Mouse (Mus musculus): ENCODE measurements around the gene Ppp3ca. TPM values are rescaled to one million over a fixed set of nuclear protein-coding genes. Genes with fewer than 3 reads are reported as not detected.
A peak's percentile ranks its signal among the peaks of the same experiment; 100 is the strongest.

Ppp3ca gene
- total RNA-seq, 1 experiment from 2014 or later: 61.6 TPM

DNA sequence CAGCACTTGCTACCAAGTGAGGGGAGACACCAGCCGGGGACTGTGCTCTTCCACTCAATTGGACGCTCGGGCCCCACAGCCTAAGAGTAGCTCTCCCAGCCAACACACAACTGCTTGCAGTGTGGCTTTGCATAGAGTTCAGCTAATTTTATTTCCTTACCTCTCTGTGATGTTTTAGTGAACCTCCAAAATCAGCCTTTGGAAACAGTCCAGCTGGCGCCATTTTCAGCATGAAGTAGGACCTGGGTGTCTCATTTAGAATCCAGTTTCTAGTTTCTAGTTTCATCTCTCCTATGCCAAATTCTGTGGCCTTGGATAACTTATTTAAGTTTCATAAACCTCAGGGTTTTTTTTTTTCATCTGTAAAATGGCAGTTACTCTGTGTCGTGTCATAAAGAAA, 296.9 kb downstream of the Ppp3ca start:
- ATAC-seq (replicated peaks in 1 of 2; ENCODE audit: insufficient read depth in 1 of 2, low FRiP score in 2 of 2, low TSS enrichment in 1 of 2, low read depth in 1 of 2, poor library complexity in 2 of 2, severe bottlenecking in 2 of 2): no peak

DNA sequence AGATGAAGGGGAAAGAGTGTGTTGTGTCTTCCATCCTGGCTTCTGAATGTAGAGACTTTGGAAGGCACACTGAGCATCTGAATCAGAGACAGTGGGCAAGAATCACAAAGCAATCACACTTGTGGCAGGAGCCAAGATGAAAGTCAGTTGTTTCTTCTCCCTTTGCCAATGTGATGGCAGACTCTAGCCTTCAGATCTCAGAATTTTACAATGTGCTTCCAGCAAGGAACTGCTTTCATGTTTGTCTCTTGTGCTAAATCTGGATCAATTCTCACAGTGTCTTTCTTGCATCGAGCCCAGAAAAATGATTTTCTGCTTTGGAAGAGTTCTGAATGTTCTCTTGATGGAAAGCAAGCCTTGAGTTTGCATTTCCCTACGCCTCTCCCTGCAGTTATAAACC, 297.6 kb downstream of the Ppp3ca start:
- no peak for ATAC-seq (replicated peaks in 1 of 2; ENCODE audit: insufficient read depth in 1 of 2, low FRiP score in 2 of 2, low TSS enrichment in 1 of 2, low read depth in 1 of 2, poor library complexity in 2 of 2, severe bottlenecking in 2 of 2)

DNA sequence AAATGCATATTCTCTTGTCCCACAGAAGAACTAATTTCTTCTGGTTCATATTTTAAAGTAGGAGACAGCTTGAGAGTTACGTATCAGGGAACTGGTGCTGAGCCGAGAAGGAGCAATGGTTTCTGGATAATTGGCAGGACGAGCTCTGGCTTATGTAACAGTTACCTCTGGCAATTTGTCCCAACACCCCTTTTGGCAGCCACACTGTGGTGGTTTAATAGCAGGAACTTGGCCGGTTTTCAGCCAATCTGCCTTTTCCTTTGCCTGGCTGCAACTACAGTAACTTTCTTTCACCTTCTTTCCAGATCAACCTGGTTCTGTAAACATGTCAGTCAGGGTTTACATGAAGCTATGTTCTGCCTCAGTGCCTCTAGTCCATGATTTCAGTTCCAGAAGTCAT, 299.9 kb downstream of the Ppp3ca start:
- peak in 1 of 2 experiments; percentile 32; a peak in 1 of 4 replicates for ATAC-seq (replicated peaks in 1 of 2; ENCODE audit: insufficient read depth in 1 of 2, low FRiP score in 2 of 2, low TSS enrichment in 1 of 2, low read depth in 1 of 2, poor library complexity in 2 of 2, severe bottlenecking in 2 of 2)

DNA sequence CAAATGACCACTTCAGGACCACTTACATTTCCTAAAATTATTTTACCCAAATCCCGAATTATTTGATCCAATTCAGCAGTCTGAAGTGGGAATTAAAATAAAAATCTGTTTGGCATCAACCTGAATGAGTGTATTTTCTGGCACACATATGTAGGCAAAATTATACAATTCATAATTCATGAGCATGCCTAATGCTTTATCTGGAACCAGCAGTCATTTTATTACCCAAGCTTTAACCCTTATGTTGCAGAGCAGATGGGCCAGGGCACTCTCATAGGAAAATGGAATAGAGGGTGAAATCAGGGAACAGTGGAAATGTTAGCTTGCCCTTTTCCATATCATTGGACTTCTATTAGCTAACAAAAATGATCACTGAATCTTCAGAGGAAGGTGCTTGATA, 307.9 kb downstream of the Ppp3ca start:
- no peak for ATAC-seq (replicated peaks in 1 of 2; ENCODE audit: insufficient read depth in 1 of 2, low FRiP score in 2 of 2, low TSS enrichment in 1 of 2, low read depth in 1 of 2, poor library complexity in 2 of 2, severe bottlenecking in 2 of 2)

DNA sequence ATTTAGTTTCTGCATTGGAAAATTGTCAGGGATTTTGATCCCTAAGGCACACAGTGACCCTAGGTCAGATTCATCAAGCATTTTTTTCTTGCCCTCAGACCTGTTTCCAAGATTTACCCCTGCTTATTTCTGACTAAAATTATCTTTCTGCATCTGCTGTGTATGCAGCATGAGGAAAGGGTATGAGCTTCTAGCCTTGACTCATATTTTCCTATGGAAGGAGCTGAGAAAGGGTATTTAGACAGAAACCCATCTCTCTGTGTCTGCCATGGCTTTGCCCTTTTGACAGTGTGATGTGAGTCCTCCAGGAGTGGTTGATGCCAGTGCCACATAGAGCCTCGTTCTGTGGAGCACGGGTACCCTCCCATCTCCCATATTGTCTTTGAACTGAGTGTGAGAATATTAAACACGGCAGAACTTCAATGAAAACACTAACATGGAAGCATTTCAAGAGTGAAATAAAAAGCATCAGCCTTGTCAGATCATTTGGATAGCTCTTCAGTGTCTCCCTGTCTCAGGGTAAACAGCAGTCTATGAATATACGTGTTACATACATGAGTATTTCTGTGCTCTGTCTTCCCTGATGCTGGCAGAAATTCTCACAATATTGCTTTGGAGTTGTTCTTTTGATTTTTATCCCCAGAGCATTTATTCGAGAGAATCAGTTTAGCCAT, 311.1 kb downstream of the Ppp3ca start:
- ATAC-seq (replicated peaks in 1 of 2; ENCODE audit: insufficient read depth in 1 of 2, low FRiP score in 2 of 2, low TSS enrichment in 1 of 2, low read depth in 1 of 2, poor library complexity in 2 of 2, severe bottlenecking in 2 of 2): no peak

DNA sequence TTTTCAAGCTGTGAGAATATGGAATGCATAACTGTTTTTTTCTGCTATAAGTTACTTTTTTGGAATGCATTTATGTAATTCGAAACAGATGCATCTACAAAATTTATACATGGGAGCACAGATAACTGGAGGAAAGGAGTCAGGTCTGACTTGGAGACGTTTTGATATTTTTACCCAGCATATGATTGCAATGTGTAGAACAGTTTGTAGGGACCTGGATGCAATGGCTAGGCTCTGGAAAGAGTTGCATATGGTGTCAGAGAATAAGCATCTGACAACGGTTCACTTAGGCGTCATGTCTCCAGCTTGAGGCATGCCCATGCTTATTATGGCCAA, 311.6 kb downstream of the Ppp3ca start:
- no peak for ATAC-seq (replicated peaks in 1 of 2; ENCODE audit: insufficient read depth in 1 of 2, low FRiP score in 2 of 2, low TSS enrichment in 1 of 2, low read depth in 1 of 2, poor library complexity in 2 of 2, severe bottlenecking in 2 of 2)

DNA sequence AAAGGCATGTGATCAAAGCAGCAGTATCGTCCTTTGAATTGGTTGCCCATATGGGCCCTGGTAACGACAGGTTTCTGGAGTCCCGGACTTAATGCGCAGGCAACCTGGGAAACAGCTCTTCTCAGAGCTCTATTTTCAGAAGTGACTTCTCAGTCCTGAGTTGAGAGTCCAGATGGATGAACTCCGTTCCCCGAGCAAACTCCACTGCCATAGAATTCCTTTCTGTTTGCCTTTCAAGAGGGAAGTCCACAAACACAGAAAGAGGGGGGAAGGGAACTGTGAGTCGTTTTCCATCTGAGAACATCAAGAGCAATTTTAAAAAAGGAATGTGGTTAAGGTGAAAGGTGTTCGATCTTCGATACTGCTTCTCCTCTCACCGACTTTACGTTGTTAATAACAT, 312.1 kb downstream of the Ppp3ca start:
- ATAC-seq (replicated peaks in 1 of 2; ENCODE audit: insufficient read depth in 1 of 2, low FRiP score in 2 of 2, low TSS enrichment in 1 of 2, low read depth in 1 of 2, poor library complexity in 2 of 2, severe bottlenecking in 2 of 2): no peak

DNA sequence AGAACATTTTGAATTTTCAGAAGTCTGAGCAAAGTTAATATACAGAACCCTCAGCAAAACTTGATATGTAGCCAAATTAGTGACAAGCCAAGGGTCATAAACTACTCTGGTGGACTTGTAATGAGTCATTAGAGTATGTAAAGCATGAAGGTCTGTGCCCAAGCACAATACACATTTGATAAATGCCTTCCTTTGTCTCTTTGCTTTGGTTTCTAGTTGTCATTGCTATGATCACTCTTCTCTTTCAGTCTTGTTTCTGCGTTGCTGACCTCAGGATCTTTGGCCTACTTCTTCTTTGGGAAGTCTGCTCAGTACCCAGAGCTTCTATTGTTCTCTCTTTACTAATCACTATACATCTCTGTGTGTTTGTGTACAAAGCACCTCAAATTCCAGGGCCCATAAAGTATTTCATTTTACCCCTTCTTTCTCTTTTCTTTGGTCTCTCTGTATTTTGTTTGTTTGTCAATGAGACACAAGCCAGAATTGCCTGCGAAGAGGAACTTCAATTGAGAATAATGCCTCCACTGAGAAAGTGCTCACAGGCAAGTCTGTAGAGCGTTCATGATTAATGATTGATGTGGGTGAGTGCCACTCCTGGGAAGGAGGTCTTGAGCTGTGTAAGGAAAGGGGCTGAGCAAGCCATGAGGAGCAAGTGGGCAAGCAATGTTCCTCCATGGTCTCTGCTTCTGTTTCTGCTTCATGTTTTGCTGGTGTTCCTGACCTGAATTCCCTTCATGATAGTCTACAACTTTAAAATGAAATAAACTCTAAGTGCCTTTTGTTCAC, 316.4 kb downstream of the Ppp3ca start:
- no peak for ATAC-seq (replicated peaks in 1 of 2; ENCODE audit: insufficient read depth in 1 of 2, low FRiP score in 2 of 2, low TSS enrichment in 1 of 2, low read depth in 1 of 2, poor library complexity in 2 of 2, severe bottlenecking in 2 of 2)
